Mouse (Mus musculus): ENCODE measurements around the gene Unc13a. TPM values are rescaled to one million over a fixed set of nuclear protein-coding genes. Genes with fewer than 3 reads are reported as not detected.
"Not testable (repeated sequence)": the region's sequence is repeated elsewhere in the genome, so short reads cannot be mapped to it uniquely, and the experiment has no call there.

Unc13a gene
- polyA plus RNA-seq, 1 experiment from 2014 or later: 0.59 TPM

GRCm38 (mm10) chr8:71695456-71695855 lies 23.9 kb upstream of the Unc13a start:
- not testable (repeated sequence) for H3K9ac ChIP-seq (ENCODE audit: low read length); H3K4me2 ChIP-seq (ENCODE audit: low read depth, severe bottlenecking); H3K27ac ChIP-seq (replicated peaks; ENCODE audit: low read depth, low read length); DNase-seq (ENCODE audit: low spot score); ATAC-seq (ENCODE audit: insufficient number of reproducible peaks, low FRiP score, low TSS enrichment, low read depth); H3K36me3 ChIP-seq (ENCODE audit: control insufficient read depth, insufficient read depth, low read length); H3K4me3 ChIP-seq (ENCODE audit: low read depth, low read length); H3K4me1 ChIP-seq (ENCODE audit: control insufficient read depth, insufficient read depth, low read length); H3K9me3 ChIP-seq (ENCODE audit: control insufficient read depth, low read length)
- H3K27me3 ChIP-seq (ENCODE audit: control insufficient read depth, insufficient read depth, low read length): peaks cover 64% of the 10 kb centered on the region
- WGBS: 70% methylated on average over 12 of the region's 12 CpGs

GRCm38 (mm10) chr8:71693166-71694041 lies 21.8 kb upstream of the Unc13a start:
- DNase-seq (ENCODE audit: low spot score) (no peak), ATAC-seq (ENCODE audit: insufficient number of reproducible peaks, low FRiP score, low TSS enrichment, low read depth) (no peak)
- WGBS: 9% methylated on average over 68 of the region's 68 CpGs
- Histone ChIP-seq H3K4me1 (ENCODE audit: control insufficient read depth, insufficient read depth, low read length) (0 out of 2 replicates have a peak, but pooled peaks cover 2% of the 10 kb centered on the region), H3K27ac (replicated peaks; ENCODE audit: low read depth, low read length) (no peak overlapping the region), H3K36me3 (ENCODE audit: control insufficient read depth, insufficient read depth, low read length) (no peaks in the 10 kb centered on the region), H3K4me3 (ENCODE audit: low read depth, low read length) (no peak overlapping the region), H3K4me2 (ENCODE audit: low read depth, severe bottlenecking) (peak overlapping the region; percentile 12; the same call in 1 of the 2 replicates), H3K27me3 (ENCODE audit: control insufficient read depth, insufficient read depth, low read length) (peaks cover 74% of the 10 kb centered on the region), H3K9me3 (ENCODE audit: control insufficient read depth, low read length) (no peaks in the 10 kb centered on the region), H3K9ac (ENCODE audit: low read length) (no peak overlapping the region)

- Histone ChIP-seq H3K4me3 (ENCODE audit: low read depth, low read length) (no peak overlapping the region), H3K4me2 (ENCODE audit: low read depth, severe bottlenecking) (no peak overlapping the region), H3K36me3 (ENCODE audit: control insufficient read depth, insufficient read depth, low read length) (no peaks in the 10 kb centered on the region), H3K9ac (ENCODE audit: low read length) (no peak overlapping the region), H3K27ac (replicated peaks; ENCODE audit: low read depth, low read length) (no peak overlapping the region), H3K9me3 (ENCODE audit: control insufficient read depth, low read length) (no peaks in the 10 kb centered on the region), H3K27me3 (ENCODE audit: control insufficient read depth, insufficient read depth, low read length) (peaks cover 83% of the 10 kb centered on the region), H3K4me1 (ENCODE audit: control insufficient read depth, insufficient read depth, low read length) (0 out of 2 replicates have a peak, but pooled peaks cover 5% of the 10 kb centered on the region)
- DNase-seq (ENCODE audit: low spot score) (no peak), ATAC-seq (ENCODE audit: insufficient number of reproducible peaks, low FRiP score, low TSS enrichment, low read depth) (no peak; the same call in 1 of the 2 replicates)
- 3% methylated on average over 30 of the region's 30 CpGs for WGBS
Measured at GRCm38 (mm10) chr8:71692509-71692908, 21.0 kb upstream of the Unc13a start.

GRCm38 (mm10) chr8:71689028-71689427 lies 17.5 kb upstream of the Unc13a start, which contains the start of gene Insl3:
Gene Insl3 (plus strand): TSS chr8:71689214.
- Histone ChIP-seq H3K27ac (replicated peaks; ENCODE audit: low read depth, low read length) (no peak within 1 kb of the TSS), H3K4me3 (ENCODE audit: low read depth, low read length) (no peak within 1 kb of the TSS), H3K4me1 (ENCODE audit: control insufficient read depth, insufficient read depth, low read length) (peaks cover 15% of the 10 kb centered on the region), H3K4me2 (ENCODE audit: low read depth, severe bottlenecking) (no peak within 1 kb of the TSS), H3K9me3 (ENCODE audit: control insufficient read depth, low read length) (no peaks in the 10 kb centered on the region), H3K9ac (ENCODE audit: low read length) (0 out of 2 replicates have a peak within 1 kb of the TSS, but pooled peaks have one; percentile 7), H3K27me3 (ENCODE audit: control insufficient read depth, insufficient read depth, low read length) (peaks cover 98% of the 10 kb centered on the region), H3K36me3 (ENCODE audit: control insufficient read depth, insufficient read depth, low read length) (no peaks in the 10 kb centered on the region)
- ATAC-seq (ENCODE audit: insufficient number of reproducible peaks, low FRiP score, low TSS enrichment, low read depth) (no peak), DNase-seq (ENCODE audit: low spot score) (no peak)
- WGBS: 4% methylated on average over 33 of the region's 33 CpGs

GRCm38 (mm10) chr8:71687616-71688015 lies 16.1 kb upstream of the Unc13a start:
- H3K9me3 ChIP-seq (ENCODE audit: control insufficient read depth, low read length): no peaks in the 10 kb centered on the region
- no peak for DNase-seq (ENCODE audit: low spot score)
- H3K36me3 ChIP-seq (ENCODE audit: control insufficient read depth, insufficient read depth, low read length): no peaks in the 10 kb centered on the region
- no peak overlapping the region for H3K27ac ChIP-seq (replicated peaks; ENCODE audit: low read depth, low read length)
- H3K4me3 ChIP-seq (ENCODE audit: low read depth, low read length): no peak overlapping the region
- no peak for ATAC-seq (ENCODE audit: insufficient number of reproducible peaks, low FRiP score, low TSS enrichment, low read depth)
- WGBS: 1% methylated on average over 8 of the region's 8 CpGs
- H3K4me1 ChIP-seq (ENCODE audit: control insufficient read depth, insufficient read depth, low read length): peaks cover 15% of the 10 kb centered on the region
- H3K9ac ChIP-seq (ENCODE audit: low read length): no peak overlapping the region
- H3K27me3 ChIP-seq (ENCODE audit: control insufficient read depth, insufficient read depth, low read length): peaks cover 98% of the 10 kb centered on the region
- H3K4me2 ChIP-seq (ENCODE audit: low read depth, severe bottlenecking): no peak overlapping the region

GRCm38 (mm10) chr8:71686143-71686734 lies 14.7 kb upstream of the Unc13a start:
- peak overlapping the region; percentile 21 for H3K4me3 ChIP-seq (ENCODE audit: low read depth, low read length)
- H3K4me1 ChIP-seq (ENCODE audit: control insufficient read depth, insufficient read depth, low read length): peaks cover 15% of the 10 kb centered on the region
- H3K27ac ChIP-seq (replicated peaks; ENCODE audit: low read depth, low read length): no peak overlapping the region
- DNase-seq (ENCODE audit: low spot score): no peak
- peak overlapping the region; percentile 36; the same call in 1 of the 2 replicates for H3K4me2 ChIP-seq (ENCODE audit: low read depth, severe bottlenecking)
- no peaks in the 10 kb centered on the region for H3K36me3 ChIP-seq (ENCODE audit: control insufficient read depth, insufficient read depth, low read length)
- 2% methylated on average over 23 of the region's 23 CpGs for WGBS
- ATAC-seq (ENCODE audit: insufficient number of reproducible peaks, low FRiP score, low TSS enrichment, low read depth): peak; percentile 46
- no peak overlapping the region for H3K9ac ChIP-seq (ENCODE audit: low read length)
- H3K9me3 ChIP-seq (ENCODE audit: control insufficient read depth, low read length): no peaks in the 10 kb centered on the region
- H3K27me3 ChIP-seq (ENCODE audit: control insufficient read depth, insufficient read depth, low read length): peaks cover 98% of the 10 kb centered on the region

GRCm38 (mm10) chr8:71685573-71685972 lies 14.0 kb upstream of the Unc13a start:
- Histone ChIP-seq H3K27ac (replicated peaks; ENCODE audit: low read depth, low read length) (no peak overlapping the region), H3K27me3 (ENCODE audit: control insufficient read depth, insufficient read depth, low read length) (peaks cover 100% of the 10 kb centered on the region), H3K4me2 (ENCODE audit: low read depth, severe bottlenecking) (peak overlapping the region; percentile 36; the same call in 1 of the 2 replicates), H3K9ac (ENCODE audit: low read length) (0 out of 2 replicates have a peak overlapping the region, but pooled peaks have one; percentile 27), H3K4me3 (ENCODE audit: low read depth, low read length) (peak overlapping the region; percentile 21), H3K9me3 (ENCODE audit: control insufficient read depth, low read length) (no peaks in the 10 kb centered on the region), H3K36me3 (ENCODE audit: control insufficient read depth, insufficient read depth, low read length) (no peaks in the 10 kb centered on the region), H3K4me1 (ENCODE audit: control insufficient read depth, insufficient read depth, low read length) (peaks cover 15% of the 10 kb centered on the region)
- no peak for DNase-seq (ENCODE audit: low spot score)
- no peak for ATAC-seq (ENCODE audit: insufficient number of reproducible peaks, low FRiP score, low TSS enrichment, low read depth)
- 1% methylated on average over 29 of the region's 29 CpGs for WGBS

GRCm38 (mm10) chr8:71684701-71685100 lies 13.1 kb upstream of the Unc13a start:
- H3K27ac ChIP-seq (replicated peaks; ENCODE audit: low read depth, low read length): no peak overlapping the region
- H3K4me2 ChIP-seq (ENCODE audit: low read depth, severe bottlenecking): no peak overlapping the region
- DNase-seq (ENCODE audit: low spot score) (no peak), ATAC-seq (ENCODE audit: insufficient number of reproducible peaks, low FRiP score, low TSS enrichment, low read depth) (no peak)
- no peak overlapping the region for H3K9ac ChIP-seq (ENCODE audit: low read length)
- peaks cover 100% of the 10 kb centered on the region for H3K27me3 ChIP-seq (ENCODE audit: control insufficient read depth, insufficient read depth, low read length)
- 20% methylated on average over 10 of the region's 10 CpGs for WGBS
- H3K4me1 ChIP-seq (ENCODE audit: control insufficient read depth, insufficient read depth, low read length): peaks cover 17% of the 10 kb centered on the region
- H3K9me3 ChIP-seq (ENCODE audit: control insufficient read depth, low read length): no peaks in the 10 kb centered on the region
- H3K36me3 ChIP-seq (ENCODE audit: control insufficient read depth, insufficient read depth, low read length): no peaks in the 10 kb centered on the region
- no peak overlapping the region for H3K4me3 ChIP-seq (ENCODE audit: low read depth, low read length)

Measured in limb, embryonic 11.5 days (tissue).